Mouse (Mus musculus): ENCODE results near the gene Hist1h2ah. TPM values are rescaled to one million over a fixed set of nuclear protein-coding genes. Genes with fewer than 3 reads are reported as not detected.
"Not testable (repeated sequence)": the region's sequence is repeated elsewhere in the genome, so short reads cannot be mapped to it uniquely, and the experiment has no call there.

Gene Hist1h2ah
- polyA plus RNA-seq, 1 experiment from 2014 or later = 9.8 TPM

DNA sequence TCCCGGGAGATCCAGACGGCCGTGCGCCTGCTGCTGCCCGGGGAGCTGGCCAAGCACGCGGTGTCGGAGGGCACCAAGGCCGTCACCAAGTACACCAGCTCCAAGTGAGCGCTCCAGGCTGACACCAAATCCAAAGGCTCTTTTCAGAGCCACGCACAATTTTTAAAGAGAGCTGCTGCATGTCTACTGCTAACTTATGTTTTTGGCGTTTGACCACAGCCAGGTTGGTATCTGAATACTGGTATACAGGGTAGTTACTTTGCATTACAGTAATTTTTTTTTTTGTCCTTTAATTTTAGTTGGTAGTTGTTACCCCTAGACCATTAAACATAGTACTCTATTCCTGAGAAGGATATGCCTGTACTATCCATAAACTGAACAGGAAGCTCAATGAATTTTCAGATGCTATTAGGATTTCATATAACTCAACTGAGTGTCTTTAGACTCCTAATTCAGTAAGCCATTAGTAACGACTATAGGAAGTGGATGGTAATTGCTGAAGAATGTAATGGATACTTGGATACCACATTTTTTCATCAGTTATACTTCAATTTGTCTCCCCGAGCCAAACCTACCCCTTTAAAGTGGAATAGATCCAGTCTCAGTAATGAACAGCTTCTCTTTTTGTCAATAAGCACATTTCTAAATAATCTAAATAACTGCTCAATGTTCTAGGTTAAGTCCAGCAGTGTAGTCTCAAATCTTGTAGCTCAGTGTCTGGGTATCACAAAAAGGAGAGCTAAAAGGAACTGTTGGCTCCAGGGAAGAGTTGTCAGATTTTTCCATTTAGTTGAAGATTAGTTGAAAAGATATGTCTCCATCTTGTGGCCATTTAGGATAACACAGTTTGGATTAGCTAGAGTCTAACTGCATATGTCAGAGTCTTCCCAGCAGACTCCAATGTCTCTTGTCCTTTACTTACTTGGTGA lies 8.4 kb upstream of the Hist1h2ah start:
- H3K9me3 ChIP-seq (replicated peaks) = no peaks in the 10 kb centered on the region
- peak overlapping the region; percentile 61 for H3K4me2 ChIP-seq
- H3K27ac ChIP-seq = peak overlapping the region; percentile 89

DNA sequence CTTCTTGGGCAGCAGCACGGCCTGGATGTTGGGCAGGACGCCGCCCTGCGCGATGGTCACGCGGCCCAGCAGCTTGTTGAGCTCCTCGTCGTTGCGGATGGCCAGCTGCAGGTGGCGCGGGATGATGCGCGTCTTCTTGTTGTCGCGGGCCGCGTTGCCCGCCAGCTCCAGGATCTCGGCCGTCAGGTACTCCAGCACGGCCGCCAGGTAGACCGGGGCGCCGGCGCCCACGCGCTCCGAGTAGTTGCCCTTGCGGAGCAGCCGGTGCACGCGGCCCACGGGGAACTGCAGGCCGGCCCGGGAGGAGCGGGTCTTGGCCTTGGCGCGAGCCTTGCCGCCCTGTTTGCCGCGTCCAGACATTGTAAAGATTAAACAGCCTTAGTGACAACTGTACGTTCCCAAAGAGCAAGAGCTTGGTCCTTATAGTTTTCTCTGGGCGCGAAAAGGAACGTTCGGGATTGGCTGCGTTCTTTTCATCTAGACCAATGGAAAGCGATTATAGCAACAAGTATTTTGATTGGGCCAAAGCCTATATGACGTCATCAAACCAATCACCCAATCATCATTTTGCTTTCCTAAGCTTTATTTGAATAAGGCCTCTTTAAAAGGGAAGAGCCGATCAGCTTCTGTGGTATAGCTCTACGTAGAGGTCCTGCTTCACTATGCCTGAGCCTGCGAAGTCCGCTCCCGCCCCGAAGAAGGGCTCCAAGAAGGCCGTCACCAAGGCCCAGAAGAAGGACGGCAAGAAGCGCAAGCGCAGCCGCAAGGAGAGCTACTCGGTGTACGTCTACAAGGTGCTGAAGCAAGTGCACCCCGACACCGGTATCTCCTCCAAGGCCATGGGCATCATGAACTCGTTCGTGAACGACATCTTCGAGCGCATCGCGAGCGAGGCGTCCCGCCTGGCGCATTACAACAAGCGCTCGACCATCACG lies 7.5 kb upstream of the Hist1h2ah start, which contains the start of the genes Hist1h2ag and Hist1h2bj:
TSS of gene Hist1h2ag (minus strand) at position 377 of the 935 bp plus-strand sequence.
TSS of gene Hist1h2bj (plus strand) at position 647 of the 935 bp plus-strand sequence.
- Histone ChIP-seq H3K27ac (peak within 1 kb of the TSS; percentile 98), H3K4me2 (peak within 1 kb of the TSS; percentile 68), H3K4me1 (peaks cover 18% of the 10 kb centered on the region), H3K4me3 (replicated peaks) (peak within 1 kb of the TSS; percentile 44), H3K9ac (peak within 1 kb of the TSS; percentile 60)
- under 1% methylated on average over 45 of the region's 80 CpGs for WGBS
- not testable (repeated sequence) for H3K9me3 ChIP-seq (replicated peaks); H3K27me3 ChIP-seq; H3K36me3 ChIP-seq
- ATAC-seq (replicated peaks; ENCODE audit: low FRiP score) = peak; percentile 93

More for the DNA sequence above, 8.4 kb upstream of the Hist1h2ah start:
- Histone ChIP-seq H3K36me3 (no peaks in the 10 kb centered on the region), H3K9ac (peak overlapping the region; percentile 60), H3K27me3 (no peaks in the 10 kb centered on the region), H3K4me3 (replicated peaks) (peak overlapping the region; percentile 44), H3K4me1 (peaks cover 18% of the 10 kb centered on the region)
- 1% methylated on average over 13 of the region's 14 CpGs for WGBS
- ATAC-seq (replicated peaks; ENCODE audit: low FRiP score) = peak; percentile 12

DNA sequence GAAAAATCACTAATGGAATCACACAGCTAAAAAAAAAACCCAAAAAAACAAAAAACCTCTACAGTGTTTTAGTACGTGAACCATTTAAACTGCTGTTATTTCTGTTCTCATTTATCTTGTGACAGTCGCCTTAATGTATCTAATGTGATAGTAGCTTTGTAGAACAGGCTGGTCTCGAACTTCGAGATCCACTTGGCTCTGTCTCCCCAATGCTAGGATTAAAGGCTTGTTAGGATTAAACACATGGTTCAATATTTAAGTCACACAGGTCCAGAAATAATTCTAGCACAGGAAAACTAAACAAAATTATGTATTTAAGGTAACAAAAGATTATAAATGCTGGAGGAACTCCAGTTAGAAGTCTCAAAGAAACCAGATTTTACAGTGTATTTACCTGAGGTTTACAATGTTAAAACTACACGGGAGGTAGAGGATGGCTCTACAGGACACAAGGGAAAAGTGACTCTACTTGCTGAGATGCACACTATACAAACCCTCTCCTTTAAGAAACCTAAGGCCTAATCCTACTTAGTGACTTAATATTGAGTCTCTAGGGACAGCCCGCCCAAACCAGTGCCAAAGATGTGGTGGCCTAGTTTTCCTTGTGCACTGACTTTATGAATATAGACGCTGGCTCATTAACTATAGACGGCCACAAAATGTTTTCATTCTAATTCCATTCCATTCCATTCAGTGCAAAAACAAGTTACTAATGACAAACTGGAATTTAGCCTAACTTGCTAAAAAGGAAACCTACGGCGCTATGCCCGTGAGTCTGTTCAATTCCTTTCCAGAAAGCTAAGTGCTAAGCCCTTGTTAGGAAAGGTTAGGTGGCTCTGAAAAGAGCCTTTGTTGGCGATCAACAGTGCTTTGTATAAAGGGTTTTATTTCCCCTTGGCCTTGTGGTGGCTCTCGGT lies 6.5 kb upstream of the Hist1h2ah start:
- H3K27ac ChIP-seq = peak overlapping the region; percentile 98
- H3K4me1 ChIP-seq = peaks cover 21% of the 10 kb centered on the region
- WGBS = 4% methylated on average over 13 of the region's 13 CpGs
- H3K4me3 ChIP-seq (replicated peaks) = peak overlapping the region; percentile 44
- H3K9me3 ChIP-seq (replicated peaks) = no peaks in the 10 kb centered on the region
- no peak for ATAC-seq (replicated peaks; ENCODE audit: low FRiP score)
- peak overlapping the region; percentile 49 for H3K9ac ChIP-seq
- H3K4me2 ChIP-seq = peak overlapping the region; percentile 68
- no peaks in the 10 kb centered on the region for H3K36me3 ChIP-seq
- no peaks in the 10 kb centered on the region for H3K27me3 ChIP-seq

DNA sequence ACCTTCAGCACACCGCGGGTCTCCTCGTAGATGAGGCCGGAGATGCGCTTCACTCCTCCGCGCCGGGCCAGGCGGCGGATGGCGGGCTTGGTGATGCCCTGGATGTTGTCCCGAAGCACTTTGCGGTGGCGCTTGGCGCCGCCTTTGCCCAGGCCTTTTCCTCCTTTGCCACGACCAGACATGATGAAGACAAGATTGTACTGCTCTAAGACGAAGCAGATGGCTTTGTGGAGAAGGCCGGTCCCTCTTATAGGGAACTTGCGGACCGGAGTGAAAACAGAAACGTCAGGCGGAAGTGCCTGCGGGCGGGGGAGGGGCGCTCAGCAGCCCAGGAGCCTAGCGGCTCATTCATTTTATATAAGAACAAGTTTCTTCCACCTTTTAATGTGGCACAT lies 5.8 kb upstream of the Hist1h2ah start, which contains the start of gene Hist1h4i:
TSS of gene Hist1h4i (minus strand) at position 221 of the 395 bp plus-strand sequence.
- Histone ChIP-seq H3K4me2 (peak within 1 kb of the TSS; percentile 68), H3K4me1 (peaks cover 29% of the 10 kb centered on the region), H3K27ac (peak within 1 kb of the TSS; percentile 98), H3K9ac (peak within 1 kb of the TSS; percentile 59), H3K4me3 (replicated peaks) (peak within 1 kb of the TSS; percentile 49)
- H3K9me3 ChIP-seq (replicated peaks); H3K27me3 ChIP-seq; H3K36me3 ChIP-seq: not testable (repeated sequence)
- WGBS = under 1% methylated on average over 27 of the region's 27 CpGs
- peak; percentile 71 for ATAC-seq (replicated peaks; ENCODE audit: low FRiP score)

DNA sequence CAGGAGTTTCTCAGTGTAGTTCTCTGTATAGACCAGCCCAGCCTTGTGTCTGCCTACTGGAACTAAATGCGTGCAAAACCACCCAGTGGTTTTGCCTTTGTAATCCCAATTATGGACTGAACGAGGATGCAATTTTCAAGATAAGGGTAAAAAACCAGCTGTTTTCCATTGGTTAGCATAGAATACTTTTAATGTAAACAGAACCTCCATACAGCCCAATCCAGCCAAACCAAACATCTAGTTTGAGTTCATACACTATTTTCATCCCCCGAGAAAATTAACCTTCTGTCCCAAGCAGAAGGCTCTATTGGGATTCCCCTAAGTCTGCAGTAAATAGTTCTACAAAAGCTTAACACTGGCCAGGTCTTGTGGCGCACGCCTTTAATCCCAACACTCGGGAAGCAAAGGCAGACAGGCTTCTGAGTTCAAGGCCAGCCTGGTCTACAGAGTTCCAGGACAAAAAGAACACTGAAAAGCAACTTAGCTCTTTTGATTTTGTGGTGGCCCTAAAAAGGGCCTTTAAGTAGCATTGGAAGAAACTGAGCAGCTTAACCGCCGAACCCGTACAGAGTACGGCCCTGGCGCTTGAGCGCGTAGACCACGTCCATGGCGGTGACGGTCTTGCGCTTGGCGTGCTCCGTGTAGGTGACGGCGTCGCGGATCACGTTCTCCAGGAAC lies 5.2 kb upstream of the Hist1h2ah start:
- Histone ChIP-seq H3K9ac (peak overlapping the region; percentile 59), H3K27ac (peak overlapping the region; percentile 98), H3K27me3 (no peaks in the 10 kb centered on the region), H3K36me3 (no peaks in the 10 kb centered on the region), H3K4me1 (peaks cover 30% of the 10 kb centered on the region), H3K4me2 (peak overlapping the region; percentile 68), H3K9me3 (replicated peaks) (no peaks in the 10 kb centered on the region), H3K4me3 (replicated peaks) (peak overlapping the region; percentile 49)
- WGBS = under 1% methylated on average over 24 of the region's 24 CpGs
- ATAC-seq (replicated peaks; ENCODE audit: low FRiP score) = no peak

DNA sequence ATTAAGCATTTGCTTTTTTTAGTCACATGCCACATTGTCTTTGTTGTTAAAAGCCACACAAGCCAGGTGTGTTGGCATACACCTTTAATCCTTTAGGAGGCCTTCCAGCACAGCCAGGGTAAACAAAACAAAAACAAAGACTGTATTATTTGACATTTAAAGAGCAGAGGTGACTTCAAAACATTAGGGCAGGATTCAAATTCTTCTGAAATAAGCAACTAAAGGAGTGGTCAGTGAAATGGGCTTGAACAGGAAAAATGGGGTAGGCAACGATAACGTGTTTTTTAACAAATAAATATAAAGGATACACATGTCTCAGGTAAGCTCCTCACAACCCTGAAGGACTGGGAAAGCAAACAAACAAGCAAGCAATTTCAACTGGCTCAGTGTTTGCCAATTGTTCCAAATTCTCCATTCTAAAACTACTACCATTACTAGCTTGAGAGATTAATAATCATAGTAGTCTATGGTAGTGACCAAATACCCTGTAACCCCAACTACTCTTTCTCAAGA lies 4.6 kb upstream of the Hist1h2ah start:
- peak overlapping the region; percentile 59 for H3K9ac ChIP-seq
- ATAC-seq (replicated peaks; ENCODE audit: low FRiP score) = no peak
- H3K4me1 ChIP-seq = peaks cover 30% of the 10 kb centered on the region
- H3K27me3 ChIP-seq = no peaks in the 10 kb centered on the region
- H3K36me3 ChIP-seq = no peaks in the 10 kb centered on the region
- H3K27ac ChIP-seq = peak overlapping the region; percentile 98
- peak overlapping the region; percentile 68 for H3K4me2 ChIP-seq
- peak overlapping the region; percentile 49 for H3K4me3 ChIP-seq (replicated peaks)
- whole genome bisulfite sequencing = 7% methylated on average over 2 of the region's 2 CpGs
- H3K9me3 ChIP-seq (replicated peaks) = no peaks in the 10 kb centered on the region

DNA sequence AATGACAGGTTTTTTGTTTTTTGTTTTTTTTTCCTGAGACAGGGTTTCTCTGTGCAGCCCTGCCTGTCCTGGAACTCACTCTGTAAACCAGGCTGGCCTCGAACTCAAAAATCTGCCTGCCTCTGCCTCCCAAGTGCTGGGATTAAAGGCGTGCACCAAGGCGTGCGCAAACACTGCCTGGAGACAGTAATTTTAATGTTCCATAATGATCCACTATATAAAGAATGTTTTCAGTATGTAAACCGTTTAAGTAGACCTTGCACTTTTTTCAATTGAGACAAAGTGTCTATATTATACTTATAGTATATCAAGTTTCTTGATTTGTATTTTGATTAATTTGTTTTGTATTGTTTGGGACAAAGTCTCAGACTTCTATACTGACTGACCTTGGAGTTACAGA lies 4.0 kb upstream of the Hist1h2ah start:
- H3K27me3 ChIP-seq = no peaks in the 10 kb centered on the region
- peak overlapping the region; percentile 68; the same call in 1 of the 2 replicates for H3K4me2 ChIP-seq
- no peak for ATAC-seq (replicated peaks; ENCODE audit: low FRiP score)
- H3K9ac ChIP-seq = no peak overlapping the region
- H3K9me3 ChIP-seq (replicated peaks) = no peaks in the 10 kb centered on the region
- H3K27ac ChIP-seq = peak overlapping the region; percentile 98
- H3K36me3 ChIP-seq = no peaks in the 10 kb centered on the region
- WGBS = 78% methylated on average over 5 of the region's 5 CpGs
- H3K4me1 ChIP-seq = peaks cover 30% of the 10 kb centered on the region
- H3K4me3 ChIP-seq (replicated peaks) = no peak overlapping the region

DNA sequence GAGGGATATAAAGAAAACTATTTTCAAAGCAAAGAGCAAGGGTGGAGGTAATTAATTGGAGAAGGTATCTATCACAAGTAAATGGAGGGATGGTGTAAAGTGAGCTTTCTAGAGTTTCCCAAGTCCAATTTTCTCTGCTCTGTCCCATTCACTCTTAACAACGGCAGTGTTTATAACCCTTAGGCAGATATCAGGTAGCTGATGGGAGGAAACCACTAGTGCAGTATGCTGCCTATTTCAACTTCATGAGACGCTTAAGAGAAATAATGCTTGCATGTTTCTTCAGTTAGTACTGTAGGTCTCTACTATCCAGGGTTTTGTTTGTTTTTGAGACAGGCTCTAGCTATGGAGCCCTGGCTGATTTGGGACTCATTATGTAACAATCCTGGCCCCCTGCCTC lies 2.0 kb upstream of the Hist1h2ah start:
- no peak overlapping the region for H3K9ac ChIP-seq
- H3K36me3 ChIP-seq = no peaks in the 10 kb centered on the region
- H3K9me3 ChIP-seq (replicated peaks) = no peaks in the 10 kb centered on the region
- H3K4me3 ChIP-seq (replicated peaks) = no peak overlapping the region
- peak overlapping the region; percentile 59; the same call in 1 of the 2 replicates for H3K4me2 ChIP-seq
- H3K27ac ChIP-seq = peak overlapping the region; percentile 94
- 46% methylated on average over 2 of the region's 2 CpGs for WGBS
- ATAC-seq (replicated peaks; ENCODE audit: low FRiP score) = no peak
- H3K4me1 ChIP-seq = peaks cover 38% of the 10 kb centered on the region
- no peaks in the 10 kb centered on the region for H3K27me3 ChIP-seq

DNA sequence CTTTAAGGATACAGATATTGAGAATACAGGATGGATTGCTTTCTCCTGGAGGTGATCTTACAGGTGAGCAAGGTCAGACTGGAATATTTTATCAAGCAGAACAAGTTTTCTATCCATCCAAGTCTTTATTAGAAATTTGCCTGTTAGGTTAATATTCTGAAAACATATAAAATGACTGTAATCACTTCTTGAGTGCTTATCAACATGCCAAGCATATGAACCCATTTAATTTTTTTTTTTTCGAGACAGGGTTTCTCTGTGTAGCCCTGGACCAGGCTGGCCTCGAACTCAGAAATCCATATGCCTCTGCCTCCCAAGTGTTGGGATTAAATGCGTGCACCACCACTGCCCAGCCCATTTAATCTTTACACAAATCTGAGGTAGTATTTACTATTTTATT lies 1.6 kb upstream of the Hist1h2ah start:
- Histone ChIP-seq H3K36me3 (no peaks in the 10 kb centered on the region), H3K9me3 (replicated peaks) (no peaks in the 10 kb centered on the region), H3K9ac (peak overlapping the region; percentile 24), H3K4me2 (peak overlapping the region; percentile 59), H3K27me3 (no peaks in the 10 kb centered on the region), H3K27ac (peak overlapping the region; percentile 94), H3K4me3 (replicated peaks) (peak overlapping the region; percentile 45), H3K4me1 (peaks cover 34% of the 10 kb centered on the region)
- 61% methylated on average over 3 of the region's 3 CpGs for WGBS
- no peak for ATAC-seq (replicated peaks; ENCODE audit: low FRiP score)

DNA sequence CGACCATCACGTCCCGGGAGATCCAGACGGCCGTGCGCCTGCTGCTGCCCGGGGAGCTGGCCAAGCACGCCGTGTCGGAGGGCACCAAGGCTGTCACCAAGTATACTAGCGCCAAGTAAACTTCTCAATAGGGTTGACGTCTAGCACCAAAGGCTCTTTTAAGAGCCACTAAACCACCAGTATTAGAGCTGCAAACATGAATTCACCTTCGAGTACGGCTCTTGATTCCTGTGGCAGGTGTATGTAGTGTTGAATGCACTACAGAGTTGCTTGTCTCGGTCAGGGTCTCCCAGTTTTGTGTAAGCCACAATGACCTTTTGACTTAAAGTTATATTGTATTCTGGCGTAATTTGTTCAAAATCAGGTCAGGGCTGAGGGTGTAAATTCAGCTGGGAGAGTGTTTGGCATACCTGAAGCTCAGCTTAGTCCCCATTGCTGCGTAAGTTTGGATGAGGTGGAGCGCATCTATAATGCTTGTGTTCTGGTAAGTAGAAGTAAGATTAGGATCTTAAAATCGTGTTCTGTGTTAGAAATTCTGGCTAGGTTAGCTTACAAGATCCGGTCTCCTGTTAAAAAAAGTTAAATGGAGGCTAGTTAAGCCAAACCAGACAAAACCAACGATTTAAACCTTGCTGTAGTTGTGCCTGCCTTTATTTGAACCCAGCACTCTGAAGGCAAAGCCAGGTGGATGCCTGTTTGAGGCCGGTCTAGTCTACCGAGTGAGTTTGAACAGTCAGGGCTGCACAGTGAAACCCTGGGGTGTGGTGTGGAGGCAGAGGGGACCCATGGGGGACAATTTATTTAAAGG lies 985 bp upstream of the Hist1h2ah start:
- no peaks in the 10 kb centered on the region for H3K36me3 ChIP-seq
- H3K9me3 ChIP-seq (replicated peaks) = no peaks in the 10 kb centered on the region
- peaks cover 33% of the 10 kb centered on the region for H3K4me1 ChIP-seq
- ATAC-seq (replicated peaks; ENCODE audit: low FRiP score) = peak; percentile 4; the same call in 1 of the 2 replicates
- peak overlapping the region; percentile 24 for H3K9ac ChIP-seq
- H3K4me3 ChIP-seq (replicated peaks) = peak overlapping the region; percentile 45
- no peaks in the 10 kb centered on the region for H3K27me3 ChIP-seq
- 3% methylated on average over 23 of the region's 23 CpGs for WGBS
- H3K4me2 ChIP-seq = peak overlapping the region; percentile 59
- peak overlapping the region; percentile 94 for H3K27ac ChIP-seq

All from kidney, embryonic 15.5 days (tissue).